Mouse (Mus musculus) heart, adult 11 months (tissue): ENCODE results near the gene Tmem106c.

ENCODE experiments used
- DNase-seq: peaks from one replicate; pipeline ENCODE4 v3.0.0; 2022

Gene Tmem106c

GRCm38 (mm10) chr15:98002113-98002990 lies 38.4 kb downstream of the Tmem106c start:
- DNase-seq, result no peak

GRCm38 (mm10) chr15:98002991-98003821 lies 39.2 kb downstream of the Tmem106c start:
- no peak for DNase-seq

- DNase-seq, result no peak
Observed at GRCm38 (mm10) chr15:98003822-98004739, 40.1 kb downstream of the Tmem106c start, which contains the start of gene Col2a1. TSS of gene Col2a1 (minus strand) at chr15:98004695.

GRCm38 (mm10) chr15:98004740-98005159 lies 40.8 kb downstream of the Tmem106c start:
- DNase-seq, result no peak

GRCm38 (mm10) chr15:98005181-98005580 lies 41.2 kb downstream of the Tmem106c start:
- DNase-seq, result no peak

- DNase-seq, result no peak
Observed at GRCm38 (mm10) chr15:98012810-98013209, 48.8 kb downstream of the Tmem106c start.

- no peak for DNase-seq
Observed at GRCm38 (mm10) chr15:98017925-98018324, 53.9 kb downstream of the Tmem106c start.

GRCm38 (mm10) chr15:98019047-98019446 lies 55.0 kb downstream of the Tmem106c start:
- DNase-seq, result no peak
